Mouse (Mus musculus): Measurements from ENCODE around the gene Igfbp2.

- TF ChIP-seq CTCF (IDR thresholded peaks at IDR 0.05; ENCODE audit: control insufficient read depth, insufficient read depth, insufficient read length) (no peak), MAX (IDR thresholded peaks at IDR 0.05) (no peak), MYOG (IDR thresholded peaks at IDR 0.05; ENCODE audit: control insufficient read depth, extremely low read depth, insufficient read length) (no peak), USF1 (IDR thresholded peaks at IDR 0.05; ENCODE audit: low read depth) (no peak), CEBPB (IDR thresholded peaks at IDR 0.05; ENCODE audit: low read depth) (no peak), FOSL1 (IDR thresholded peaks at IDR 0.05; ENCODE audit: insufficient read depth, low read length, poor library complexity, severe bottlenecking) (no peak)
Measured at GRCm38 (mm10) chr1:72847849-72848380, 23.6 kb downstream of the Igfbp2 start.

All from C2C12 (cell line).